Mouse (Mus musculus) limb, embryonic 14.5 days (tissue): ENCODE measurements around the gene Dglucy. TPM values are rescaled to one million over a fixed set of nuclear protein-coding genes. Genes with fewer than 3 reads are reported as not detected.

Experiments
- ATAC-seq: fragments of 200-750 bp; cut with Nextera tagmentation; 2 replicates; pipeline ENCODE4 v1.8.0; 2017; ENCODE audit warnings: low read depth, moderate number of reproducible peaks, moderate TSS enrichment; ENCODE audit not compliant: low FRiP score
- DNase-seq: peaks from one replicate; pipeline ENCODE4 v3.0.0-alpha.2; 2015; ENCODE audit warnings: low spot score
- H3K27ac ChIP-seq: fragments of 300-500 bp; sonication (generic); replicated peaks from 2 replicates; pipeline ENCODE4 v1.5.1; 2014; ENCODE audit warnings: low read depth, mild to moderate bottlenecking, low read length, moderate library complexity, mixed read lengths
- H3K27me3 ChIP-seq: fragments of 300-500 bp; sonication (generic); 2 replicates; pipeline ENCODE4 v1.6.1; 2014; ENCODE audit warnings: low read length, mixed read lengths; ENCODE audit not compliant: control insufficient read depth, insufficient read depth
- H3K36me3 ChIP-seq: fragments of 300-500 bp; sonication (generic); 2 replicates; pipeline ENCODE4 v1.6.1; 2014; ENCODE audit warnings: mild to moderate bottlenecking, low read length, moderate library complexity, mixed read lengths; ENCODE audit not compliant: control insufficient read depth, insufficient read depth
- H3K4me1 ChIP-seq: fragments of 300-500 bp; sonication (generic); 2 replicates; pipeline ENCODE4 v1.6.1; 2014; ENCODE audit warnings: antibody characterized with exemption, low read length, mixed read lengths; ENCODE audit not compliant: control insufficient read depth, insufficient read depth
- H3K4me2 ChIP-seq: fragments of 300-500 bp; sonication (generic); replicated peaks from 2 replicates; pipeline ENCODE4 v1.6.1; 2014; ENCODE audit warnings: low read depth, mild to moderate bottlenecking, low read length, moderate library complexity; ENCODE audit not compliant: severe bottlenecking
- H3K4me3 ChIP-seq: fragments of 300-500 bp; sonication (generic); replicated peaks from 2 replicates; pipeline ENCODE4 v1.5.1; 2014; ENCODE audit warnings: low read length
- H3K9ac ChIP-seq: fragments of 300-500 bp; sonication (generic); 2 replicates; pipeline ENCODE4 v1.6.1; 2014; ENCODE audit warnings: mild to moderate bottlenecking, low read depth, low read length, moderate library complexity; ENCODE audit not compliant: severe bottlenecking
- H3K9me3 ChIP-seq: fragments of 300-500 bp; sonication (generic); 2 replicates; pipeline ENCODE4 v1.6.1; 2016; ENCODE audit warnings: low read length; ENCODE audit not compliant: control insufficient read depth
- POLR2A ChIP-seq: fragments of 200-500 bp; IDR thresholded peaks from 2 replicates; pipeline ENCODE4 v1.8.0; 2012; ENCODE audit warnings: inconsistent platforms, mild to moderate bottlenecking, moderate library complexity, borderline replicate concordance; ENCODE audit not compliant: insufficient read depth, insufficient read length; ENCODE audit errors: extremely low read depth
- WGBS: fragments of 180-500 bp; shearing (Covaris S2); extraction: QIAGEN DNeasy Blood & Tissue Kit; methylation state at CpG from one replicate; pipeline ENCODE4 v1.1.7; 2014; 5-methylcytosine and 5-hydroxymethylcytosine counted together
- polyA plus RNA-seq, 2 experiments: library from polyadenylated mRNA; depleted of rRNA in 1 of 2; stranded (reverse) in 1 of 2; unstranded in 1 of 2; fragments of >200 nt; fragmentation: Nextera tagmentation in 1 of 2; extraction: Ambion mirVana in 1 of 2; gene quantifications; 2 replicates each; pipeline versions ENCODE4 v1.2.1 to v1.2.3; 2012 to 2014

Dglucy gene
- polyA plus RNA-seq, 2 experiments, result 2.0 to 3.1 TPM

- Histone ChIP-seq H3K4me2 (no peak overlapping the region), H3K4me3 (no peak overlapping the region), H3K9ac (no peak overlapping the region), H3K36me3 (no peaks in the 10 kb centered on the region), H3K4me1 (0 out of 2 replicates have a peak, but pooled peaks cover 6% of the 10 kb centered on the region), H3K27me3 (no peaks in the 10 kb centered on the region), H3K27ac (no peak overlapping the region), H3K9me3 (no peaks in the 10 kb centered on the region)
- ATAC-seq, result no peak
- 92% methylated on average over 6 of the region's 6 CpGs for WGBS
- no peak for TF ChIP-seq POLR2A
- DNase-seq, result no peak
These were observed 92.4 kb downstream of the Dglucy start for GRCm38 (mm10) chr12:100871234-100871633.

- Histone ChIP-seq H3K9ac (no peak overlapping the region), H3K4me2 (no peak overlapping the region), H3K4me1 (0 out of 2 replicates have a peak, but pooled peaks cover 6% of the 10 kb centered on the region), H3K9me3 (no peaks in the 10 kb centered on the region), H3K4me3 (no peak overlapping the region), H3K27me3 (no peaks in the 10 kb centered on the region), H3K36me3 (no peaks in the 10 kb centered on the region), H3K27ac (no peak overlapping the region)
- no peak for TF ChIP-seq POLR2A
- ATAC-seq (no peak), DNase-seq (no peak)
- WGBS, result 76% methylated on average over 2 of the region's 2 CpGs
These were observed 93.0 kb downstream of the Dglucy start for GRCm38 (mm10) chr12:100871841-100872240.

GRCm38 (mm10) chr12:100873612-100874011 lies 94.8 kb downstream of the Dglucy start:
- WGBS, result 70% methylated on average over 3 of the region's 3 CpGs

DNA sequence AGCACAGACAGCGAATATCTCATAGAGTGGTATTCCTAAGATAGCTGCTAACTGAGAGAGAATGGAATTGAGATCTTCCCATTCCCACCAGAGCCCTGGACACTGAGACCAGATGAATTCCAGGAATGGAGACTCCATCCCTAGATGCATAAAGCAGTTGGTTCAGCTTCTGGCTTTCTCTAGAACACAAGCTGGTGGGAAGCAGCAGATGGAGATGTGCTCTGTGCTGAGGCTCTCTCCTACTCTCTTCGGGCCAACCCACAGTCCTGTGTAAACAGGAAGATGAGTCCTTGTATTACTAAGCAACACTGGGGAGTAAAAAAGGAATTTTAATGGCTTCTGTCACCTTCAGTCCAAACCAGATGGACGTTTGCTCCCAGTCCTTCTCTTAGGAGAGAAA lies 96.7 kb downstream of the Dglucy start:
- Histone ChIP-seq H3K4me2 (no peak overlapping the region), H3K36me3 (no peaks in the 10 kb centered on the region), H3K4me3 (no peak overlapping the region), H3K4me1 (no peaks in the 10 kb centered on the region), H3K9me3 (no peaks in the 10 kb centered on the region), H3K9ac (no peak overlapping the region), H3K27ac (no peak overlapping the region), H3K27me3 (no peaks in the 10 kb centered on the region)
- ATAC-seq, result no peak
- TF ChIP-seq POLR2A, result no peak
- DNase-seq, result no peak
- WGBS, result 44% methylated on average over 3 of the region's 3 CpGs

More at GRCm38 (mm10) chr12:100873612-100874011, 94.8 kb downstream of the Dglucy start:
- Histone ChIP-seq H3K27me3 (no peaks in the 10 kb centered on the region), H3K4me2 (no peak overlapping the region), H3K9me3 (no peaks in the 10 kb centered on the region), H3K9ac (no peak overlapping the region), H3K4me1 (no peaks in the 10 kb centered on the region), H3K4me3 (no peak overlapping the region), H3K36me3 (no peaks in the 10 kb centered on the region), H3K27ac (no peak overlapping the region)
- no peak for TF ChIP-seq POLR2A
- ATAC-seq (no peak), DNase-seq (no peak)

GRCm38 (mm10) chr12:100875960-100876359 lies 97.1 kb downstream of the Dglucy start:
- no peak overlapping the region for H3K4me2 ChIP-seq
- H3K27ac ChIP-seq, result no peak overlapping the region
- ATAC-seq (no peak), DNase-seq (no peak)
- H3K27me3 ChIP-seq, result no peaks in the 10 kb centered on the region
- no peaks in the 10 kb centered on the region for H3K4me1 ChIP-seq
- H3K4me3 ChIP-seq, result no peak overlapping the region
- H3K9ac ChIP-seq, result no peak overlapping the region
- H3K9me3 ChIP-seq, result no peaks in the 10 kb centered on the region
- no peak for TF ChIP-seq POLR2A
- no peaks in the 10 kb centered on the region for H3K36me3 ChIP-seq
- WGBS, result 72% methylated on average over 5 of the region's 6 CpGs

- no peak for ATAC-seq
- Histone ChIP-seq H3K27me3 (no peaks in the 10 kb centered on the region), H3K4me2 (no peak overlapping the region), H3K27ac (no peak overlapping the region), H3K4me1 (no peaks in the 10 kb centered on the region), H3K9ac (no peak overlapping the region), H3K9me3 (no peaks in the 10 kb centered on the region), H3K36me3 (no peaks in the 10 kb centered on the region), H3K4me3 (no peak overlapping the region)
- TF ChIP-seq POLR2A, result no peak
- WGBS, result 72% methylated on average over 6 of the region's 6 CpGs
- DNase-seq, result no peak
These were observed 99.1 kb downstream of the Dglucy start for GRCm38 (mm10) chr12:100877936-100878335.
